Mouse (Mus musculus) G1E (cell line): ENCODE measurements around the gene Rapgef6. TPM values are rescaled to one million over a fixed set of nuclear protein-coding genes. Genes with fewer than 3 reads are reported as not detected.

Source experiments
- ATAC-seq: 2 replicates; pipeline ENCODE4 v1.8.0; 2016; ENCODE audit warnings: mild to moderate bottlenecking; ENCODE audit not compliant: insufficient number of reproducible peaks, poor library complexity, low FRiP score, severe bottlenecking; ENCODE audit errors: extremely low read depth
- DNase-seq: peaks from one replicate; pipeline ENCODE4 v3.0.0; 2012; ENCODE audit warnings: low spot score
- H3K27me3 ChIP-seq: 2 replicates; pipeline ENCODE4 v1.6.1; 2012; ENCODE audit warnings: mild to moderate bottlenecking, low read length, inconsistent platforms; ENCODE audit not compliant: insufficient read depth
- H3K36me3 ChIP-seq: replicated peaks from 2 replicates; pipeline ENCODE3; 2012; ENCODE audit warnings: mild to moderate bottlenecking, inconsistent platforms
- H3K4me1 ChIP-seq: 2 replicates; pipeline ENCODE4 v1.6.1; 2012; ENCODE audit warnings: low read depth, low read length, inconsistent platforms, mixed read lengths; ENCODE audit not compliant: insufficient read depth
- H3K4me3 ChIP-seq: 2 replicates; pipeline ENCODE4 v1.5.1; 2012; ENCODE audit warnings: low read depth, mild to moderate bottlenecking, inconsistent platforms, low read length, moderate library complexity, mixed read lengths
- H3K9me3 ChIP-seq: replicated peaks from 2 replicates; pipeline ENCODE4 v1.6.1; 2012; ENCODE audit warnings: inconsistent platforms
- CTCF ChIP-seq: IDR thresholded peaks from 2 replicates; pipeline ENCODE4 v1.5.1; 2012; ENCODE audit warnings: low read depth, low read length, inconsistent platforms, mixed read lengths
- GATA1 ChIP-seq: IDR thresholded peaks from 2 replicates; pipeline ENCODE4 v1.6.1; 2012; ENCODE audit warnings: borderline replicate concordance, low read length, inconsistent platforms, mixed read lengths
- GATA2 ChIP-seq: IDR thresholded peaks from 2 replicates; pipeline ENCODE4 v1.6.1; 2012; ENCODE audit warnings: low read depth, low read length, inconsistent platforms, borderline replicate concordance
- POLR2AphosphoS5 ChIP-seq: IDR thresholded peaks from 2 replicates; pipeline ENCODE4 v1.6.1; 2012; ENCODE audit warnings: low read depth, low read length, inconsistent platforms; ENCODE audit not compliant: insufficient replicate concordance
- TAL1 ChIP-seq: conservative IDR thresholded peaks from 2 replicates; pipeline ENCODE4 v1.6.1; 2012; ENCODE audit warnings: low read depth, low read length, inconsistent platforms, mixed read lengths
- polyA plus RNA-seq: library from polyadenylated mRNA; stranded (reverse); fragments of >175 nt; gene quantifications from 2 replicates; pipeline ENCODE4 v1.2.3, GENCODE M21; 2012
- total RNA-seq, 2 experiments: library from RNA; stranded (forward) in 1 of 2; stranded (reverse) in 1 of 2; fragments of 200-1000 nt in 1 of 2; fragments of >200 nt in 1 of 2; fragmentation: Nextera tagmentation in 1 of 2; gene quantifications; 2 replicates each; pipeline ENCODE4 v1.2.3; 2014 to 2017

The Rapgef6 gene
- total and polyA plus RNA-seq, 3 experiments: 18.9 to 76.5 (median 49.0) TPM

DNA sequence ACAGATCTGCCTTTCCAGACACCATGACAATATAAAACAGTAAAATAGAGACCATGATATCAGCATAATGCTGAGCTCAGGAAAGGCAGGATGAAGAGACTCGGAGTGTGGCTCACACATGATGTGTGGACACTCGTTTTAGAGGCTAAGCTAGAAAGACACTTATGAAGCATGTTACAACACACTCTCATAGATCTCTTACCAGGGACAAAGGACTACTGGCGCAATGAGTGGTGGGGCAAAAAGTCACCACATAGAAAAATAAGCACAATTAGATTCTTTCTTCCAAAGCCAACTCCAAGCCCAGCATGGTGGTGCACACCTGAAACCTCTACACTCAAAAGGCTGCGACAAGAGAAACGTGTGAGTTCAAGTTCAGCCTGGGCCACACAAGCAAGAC, 208.3 kb downstream of the Rapgef6 start:
- Histone ChIP-seq H3K4me1 (peaks cover 18% of the 10 kb centered on the region), H3K36me3 (peaks cover 51% of the 10 kb centered on the region), H3K27me3 (no peaks in the 10 kb centered on the region), H3K4me3 (no peak overlapping the region), H3K9me3 (no peaks in the 10 kb centered on the region)
- ATAC-seq (no peak), DNase-seq (no peak)
- no peak for TF ChIP-seq TAL1
- TF ChIP-seq GATA1: no peak
- no peak for TF ChIP-seq GATA2
- no peak for TF ChIP-seq CTCF
- TF ChIP-seq POLR2AphosphoS5: no peak

DNA sequence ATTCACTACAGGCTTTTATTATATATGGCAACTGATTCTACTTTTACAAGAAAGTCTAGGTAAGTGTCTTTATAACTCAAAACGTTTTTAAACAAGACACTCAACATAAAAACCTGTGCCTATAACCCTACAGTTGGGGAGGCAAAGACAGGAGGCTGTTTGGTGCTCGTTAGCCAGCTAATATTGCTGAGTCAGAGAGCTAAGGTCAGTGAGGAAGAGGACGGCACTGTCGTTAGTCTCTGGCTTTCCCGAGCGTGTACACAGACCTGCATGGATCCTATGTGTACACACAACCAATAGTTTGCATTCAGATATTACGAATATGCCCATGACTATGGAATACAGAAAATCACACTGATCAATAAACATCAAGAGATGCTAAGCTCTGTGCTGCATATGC, 208.7 kb downstream of the Rapgef6 start:
- TF ChIP-seq GATA2 (no peak), GATA1 (no peak), POLR2AphosphoS5 (no peak)
- DNase-seq (no peak), ATAC-seq (peak; percentile 54; the same call in 1 of the 2 replicates)
- H3K4me1 ChIP-seq: peaks cover 18% of the 10 kb centered on the region
- H3K36me3 ChIP-seq: peaks cover 50% of the 10 kb centered on the region
- no peak overlapping the region for H3K4me3 ChIP-seq
- H3K27me3 ChIP-seq: no peaks in the 10 kb centered on the region
- H3K9me3 ChIP-seq: no peaks in the 10 kb centered on the region

DNA sequence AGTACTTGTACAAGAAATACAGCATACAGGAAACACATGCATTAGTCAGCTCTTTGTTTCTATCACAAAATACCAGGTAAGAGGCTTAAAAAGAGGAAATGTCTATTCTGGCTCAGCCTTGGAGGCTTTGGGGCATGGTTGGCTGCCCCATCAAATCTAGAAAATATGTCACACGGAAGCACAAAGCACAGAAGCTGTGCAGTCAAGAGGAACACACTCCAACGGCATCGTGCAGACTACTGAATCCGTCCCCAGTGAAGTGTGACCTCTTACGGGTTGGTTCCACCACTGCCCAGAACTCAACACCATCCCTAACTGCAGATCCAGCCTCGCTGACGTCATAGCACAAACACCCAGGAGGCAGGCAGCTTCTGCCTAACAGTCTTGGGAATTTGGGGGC, 210.9 kb downstream of the Rapgef6 start:
- H3K36me3 ChIP-seq: peaks cover 44% of the 10 kb centered on the region
- ATAC-seq (no peak; the same call in 1 of the 2 replicates), DNase-seq (no peak)
- TF ChIP-seq CTCF (no peak), GATA2 (no peak), GATA1 (no peak), POLR2AphosphoS5 (no peak), TAL1 (no peak)
- H3K4me3 ChIP-seq: no peak overlapping the region
- no peaks in the 10 kb centered on the region for H3K27me3 ChIP-seq
- peaks cover 9% of the 10 kb centered on the region for H3K4me1 ChIP-seq
- no peaks in the 10 kb centered on the region for H3K9me3 ChIP-seq

DNA sequence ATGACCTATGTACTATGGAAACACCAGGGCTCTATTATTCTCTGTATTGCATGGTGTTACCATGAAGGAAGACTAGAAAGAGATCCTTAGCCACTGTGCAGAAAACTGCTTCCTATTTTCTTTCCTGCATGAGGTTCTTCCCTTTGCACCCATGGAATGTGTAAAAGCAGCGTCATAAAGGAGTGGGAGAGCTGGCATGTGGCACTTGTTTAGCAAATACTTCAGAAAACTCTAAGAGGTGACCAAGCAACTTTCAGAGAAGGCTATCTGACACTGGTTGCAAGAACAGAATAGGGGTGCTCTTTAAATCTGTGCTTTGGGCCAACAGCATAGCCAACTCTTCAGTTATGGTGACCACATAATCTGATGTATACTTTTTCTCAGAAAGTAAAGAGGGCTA, 212.5 kb downstream of the Rapgef6 start:
- ATAC-seq (no peak), DNase-seq (no peak)
- Histone ChIP-seq H3K9me3 (no peaks in the 10 kb centered on the region), H3K4me1 (peaks cover 9% of the 10 kb centered on the region), H3K36me3 (peaks cover 52% of the 10 kb centered on the region), H3K27me3 (no peaks in the 10 kb centered on the region), H3K4me3 (no peak overlapping the region)
- TF ChIP-seq GATA1: no peak
- no peak for TF ChIP-seq CTCF

DNA sequence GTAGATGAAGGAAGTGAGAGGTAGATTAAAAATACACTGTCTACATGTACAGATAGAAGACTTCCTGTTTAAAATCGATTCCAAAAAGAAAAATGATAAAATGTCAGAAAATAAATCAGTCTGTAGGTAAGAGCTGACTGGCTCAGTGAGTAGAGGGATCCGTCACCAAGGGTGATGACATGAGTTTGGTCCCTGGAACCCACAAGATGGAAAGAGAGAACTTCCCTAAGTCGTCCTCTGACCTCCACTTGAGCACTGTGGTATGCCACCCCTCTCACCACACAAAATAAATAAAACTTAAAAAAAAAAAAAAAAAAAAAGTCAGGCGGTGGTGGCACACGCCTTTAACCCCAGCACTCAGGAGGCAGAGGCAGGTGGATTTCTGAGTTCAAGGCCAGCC, 214.3 kb downstream of the Rapgef6 start:
- Histone ChIP-seq H3K4me1 (peaks cover 2% of the 10 kb centered on the region), H3K9me3 (no peaks in the 10 kb centered on the region), H3K27me3 (no peaks in the 10 kb centered on the region), H3K4me3 (no peak overlapping the region), H3K36me3 (peaks cover 49% of the 10 kb centered on the region)
- no peak for ATAC-seq
- no peak for TF ChIP-seq CTCF
- TF ChIP-seq TAL1: no peak
- no peak for TF ChIP-seq GATA1
- no peak for TF ChIP-seq GATA2
- no peak for TF ChIP-seq POLR2AphosphoS5
- DNase-seq: no peak

DNA sequence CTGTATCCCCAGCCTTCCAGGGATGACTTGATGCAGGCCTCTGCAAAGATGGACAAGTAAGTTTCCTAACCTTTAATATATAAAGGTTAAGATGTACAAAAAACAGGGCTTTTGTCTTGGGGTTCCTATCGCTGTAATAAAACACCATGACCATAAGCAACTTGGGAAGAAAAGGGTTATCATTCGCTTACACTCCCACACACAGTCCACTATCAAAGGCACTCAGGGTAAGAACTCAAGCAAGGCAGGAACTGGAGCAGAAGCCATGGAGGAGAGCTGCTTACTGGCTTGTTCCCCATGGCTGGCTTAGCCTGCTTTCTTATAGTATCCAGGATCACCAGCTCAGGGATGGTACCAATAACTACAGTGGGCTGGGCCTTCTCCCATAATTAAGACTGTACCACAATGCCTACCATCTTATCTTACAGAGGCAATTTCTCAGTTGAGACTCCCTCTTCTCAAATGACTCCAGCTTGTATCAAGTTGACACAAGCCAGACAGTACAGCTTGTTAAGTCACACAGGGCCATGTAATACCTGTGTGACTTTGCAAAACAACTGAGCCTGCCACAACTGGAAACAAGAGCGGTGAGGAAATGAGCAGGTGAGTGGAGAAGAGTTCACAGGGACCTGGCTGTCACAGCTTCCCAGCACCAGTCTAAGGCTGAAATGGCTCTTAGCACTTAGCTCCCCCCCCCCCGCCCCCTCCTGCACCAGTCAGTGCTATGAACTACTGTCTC, 216.5 kb downstream of the Rapgef6 start:
- TF ChIP-seq CTCF (no peak), POLR2AphosphoS5 (no peak), GATA1 (no peak), TAL1 (no peak), GATA2 (no peak)
- Histone ChIP-seq H3K4me3 (no peak overlapping the region), H3K4me1 (no peaks in the 10 kb centered on the region), H3K36me3 (peaks cover 40% of the 10 kb centered on the region), H3K9me3 (no peaks in the 10 kb centered on the region), H3K27me3 (no peaks in the 10 kb centered on the region)
- DNase-seq: no peak
- no peak for ATAC-seq

DNA sequence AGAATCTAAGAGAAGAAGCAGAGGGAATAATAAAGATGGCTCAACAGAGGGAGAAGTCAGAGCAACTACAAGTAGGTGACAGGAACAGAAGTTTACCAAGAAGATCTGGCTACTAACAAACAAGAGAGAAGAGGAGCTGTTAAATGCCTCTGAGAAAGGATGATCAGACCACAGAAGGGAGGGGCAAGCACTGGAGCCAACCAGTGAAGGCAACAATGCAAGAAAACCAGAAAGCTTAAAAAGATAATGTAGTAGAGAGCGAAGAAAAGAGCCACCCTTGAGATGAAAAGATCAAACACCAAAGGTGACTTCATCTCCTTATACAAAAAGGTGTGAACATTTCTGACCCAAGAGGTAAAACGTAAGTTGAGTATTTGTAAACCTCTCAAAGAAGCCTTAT, 218.7 kb downstream of the Rapgef6 start:
- no peak for DNase-seq
- TF ChIP-seq GATA2 (no peak), TAL1 (no peak), CTCF (no peak), GATA1 (no peak), POLR2AphosphoS5 (no peak)
- Histone ChIP-seq H3K36me3 (peaks cover 29% of the 10 kb centered on the region), H3K27me3 (no peaks in the 10 kb centered on the region), H3K9me3 (no peaks in the 10 kb centered on the region), H3K4me3 (no peak overlapping the region), H3K4me1 (no peaks in the 10 kb centered on the region)
- ATAC-seq: no peak
